Mouse (Mus musculus): ENCODE measurements around the gene AC124108.1. TPM values are rescaled to one million over a fixed set of nuclear protein-coding genes. Genes with fewer than 3 reads are reported as not detected.

The AC124108.1 gene
- total RNA-seq (2021): not detected
- long read RNA-seq, experiment 1: 0 reads
- long read RNA-seq, experiment 2: 0 reads

DNA sequence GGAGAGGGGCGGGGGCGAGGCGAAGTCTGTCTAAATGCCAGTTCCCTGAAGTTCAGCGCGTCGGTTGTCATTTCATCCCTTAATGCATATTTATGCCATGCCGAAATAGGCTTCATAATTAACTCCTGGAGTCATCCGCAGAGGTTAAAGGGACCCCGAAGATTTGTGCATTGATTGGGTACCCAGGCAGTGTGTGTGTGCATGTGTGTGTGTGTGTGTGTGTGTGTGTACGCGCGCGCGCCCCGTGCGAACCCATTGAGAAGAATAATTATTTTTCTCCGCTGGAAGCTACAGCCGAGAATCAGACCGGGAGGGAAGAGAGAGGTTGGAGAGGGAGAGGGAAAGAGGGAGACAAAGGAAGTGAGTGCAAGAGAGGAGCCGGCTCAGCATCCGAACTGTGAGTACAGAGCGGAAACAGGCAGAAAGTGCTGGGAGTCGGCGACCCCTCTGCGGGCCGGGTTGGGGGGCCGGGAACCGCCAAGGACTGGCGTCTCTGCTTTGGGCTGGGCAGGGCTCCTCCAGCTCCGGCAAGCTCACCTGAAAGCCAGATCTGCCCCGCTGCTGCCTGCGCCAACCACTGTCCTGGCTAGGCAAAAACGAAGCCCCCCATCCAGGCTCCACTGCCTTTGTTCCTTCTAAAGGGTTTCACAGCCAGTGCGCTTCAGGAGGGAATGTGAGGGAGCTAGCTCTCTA, at the start of gene AC124108.1, which contains the start of gene Lemd1:
Gene AC124108.1 (plus strand): TSS at position 365 of the 693 bp plus-strand sequence.
Gene Lemd1 (plus strand): TSS at position 339 of the 693 bp plus-strand sequence.
- H3K4me3 ChIP-seq: peak within 1 kb of the TSS; percentile 66
- intact Hi-C loops (cut with DNase I): no loop called here
- DNase-seq: no peak
- no peak within 1 kb of the TSS for H3K27ac ChIP-seq
- TF ChIP-seq CTCF (IDR thresholded peaks at IDR 0.05): no peak

DNA sequence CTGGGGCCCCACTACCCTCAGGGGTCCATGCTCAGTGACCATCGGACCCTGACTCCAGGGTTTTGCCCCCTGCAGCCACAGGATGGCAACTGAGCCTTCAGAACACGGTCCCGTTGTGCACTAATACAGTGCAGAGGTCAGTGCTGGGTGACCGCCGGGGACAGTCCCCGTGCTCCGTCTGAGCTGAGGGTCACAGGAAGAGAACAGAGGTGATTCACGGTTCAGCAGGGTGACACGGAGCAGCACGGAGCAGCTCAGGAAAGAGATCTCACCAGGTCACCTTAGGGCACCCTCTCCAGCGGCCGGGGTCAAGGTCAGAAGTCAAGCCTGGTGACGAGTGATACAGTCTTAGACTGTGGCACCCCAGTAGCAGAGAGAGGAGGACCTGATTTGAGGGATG, 49.5 kb upstream of the AC124108.1 start:
- intact Hi-C loops (cut with DNase I): no loop called here
- DNase-seq: no peak
- TF ChIP-seq CTCF (IDR thresholded peaks at IDR 0.05): no peak
- no peak overlapping the region for H3K27ac ChIP-seq
- no peak overlapping the region for H3K4me3 ChIP-seq

DNA sequence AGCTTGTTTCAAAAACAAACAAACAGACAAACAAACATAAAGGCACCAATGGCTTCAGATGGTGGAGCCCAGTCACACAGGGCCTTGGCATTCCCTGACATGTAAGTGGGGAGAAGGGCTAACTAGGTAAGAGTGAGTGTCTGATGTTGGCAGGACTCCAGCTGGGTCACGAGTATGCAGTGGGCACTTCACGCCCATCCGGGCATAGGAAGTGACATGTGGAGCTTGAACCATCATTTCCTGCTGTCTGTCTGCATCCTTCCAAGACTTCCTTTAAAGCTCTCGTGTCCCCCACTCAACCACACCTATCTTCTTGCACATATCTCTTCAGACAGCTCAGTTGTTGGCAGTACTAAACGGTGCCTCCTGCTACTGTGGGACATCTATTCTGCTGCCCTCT, 48.2 kb upstream of the AC124108.1 start:
- TF ChIP-seq CTCF (IDR thresholded peaks at IDR 0.05): no peak
- DNase-seq: no peak
- Histone ChIP-seq H3K27ac (no peak overlapping the region), H3K4me3 (no peak overlapping the region)
- intact Hi-C loops (cut with DNase I): no loop called here

DNA sequence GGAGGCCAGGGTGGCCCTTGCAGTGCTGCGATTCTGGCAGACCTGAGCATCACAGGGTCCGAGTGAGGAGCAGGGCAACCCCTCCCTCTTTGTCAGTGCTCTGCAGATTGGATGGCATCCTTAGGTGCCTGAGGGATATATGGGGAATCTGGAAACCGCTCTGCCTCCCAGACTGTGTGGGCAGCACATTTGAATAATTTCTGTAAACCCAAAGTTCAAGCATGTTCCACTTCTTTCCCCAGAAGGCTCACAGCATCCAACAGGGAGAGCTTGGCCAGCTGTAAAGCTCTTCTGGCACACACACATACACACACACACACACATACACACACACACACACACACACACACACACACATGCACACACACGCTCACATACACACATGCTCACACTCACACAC, 47.5 kb upstream of the AC124108.1 start:
- Histone ChIP-seq H3K4me3 (no peak overlapping the region), H3K27ac (no peak overlapping the region)
- TF ChIP-seq CTCF (IDR thresholded peaks at IDR 0.05): no peak
- intact Hi-C loops (cut with DNase I): no loop called here
- DNase-seq: no peak

DNA sequence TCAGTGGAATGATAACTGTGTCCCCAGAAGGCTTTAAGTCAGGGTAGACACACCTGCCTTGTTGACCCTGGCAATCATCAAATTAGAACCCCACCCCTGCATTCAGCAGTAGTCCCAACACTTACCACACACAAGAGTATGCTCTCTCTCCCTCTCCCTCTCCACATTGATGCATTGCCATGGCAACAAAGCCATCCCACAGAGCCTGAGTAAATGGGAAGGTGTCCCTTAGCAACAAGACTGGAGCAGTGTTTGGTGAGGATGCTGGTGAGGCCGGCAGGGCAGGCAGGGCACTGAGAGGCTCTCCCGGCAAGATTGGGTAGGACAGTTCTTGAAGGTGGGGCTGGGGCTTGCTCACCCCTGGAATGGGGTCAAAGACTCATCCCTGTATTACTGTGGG, 47.0 kb upstream of the AC124108.1 start:
- intact Hi-C loops (cut with DNase I): no loop called here

DNA sequence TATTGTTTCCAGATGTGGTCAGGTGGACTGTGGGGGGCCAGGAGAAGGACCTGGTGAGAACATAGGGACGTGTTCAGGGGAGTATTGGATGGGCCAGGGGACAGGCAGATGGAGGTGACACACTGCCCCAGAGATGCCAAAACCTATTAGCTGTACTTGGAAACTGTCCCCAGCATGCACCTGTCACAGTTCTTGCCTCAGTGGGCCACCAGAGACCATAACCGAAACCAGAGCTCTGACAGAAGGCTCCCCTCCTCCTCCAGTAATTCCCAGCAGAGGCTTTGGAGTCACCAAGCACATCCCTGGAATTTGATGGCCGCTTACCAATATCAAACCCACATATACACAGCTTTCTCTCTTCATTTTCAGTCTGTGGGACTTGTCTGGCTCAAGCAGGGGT, 46.4 kb upstream of the AC124108.1 start:
- no peak for DNase-seq
- H3K27ac ChIP-seq: no peak overlapping the region
- H3K4me3 ChIP-seq: no peak overlapping the region
- intact Hi-C loops (cut with DNase I): no loop called here
- no peak for TF ChIP-seq CTCF (IDR thresholded peaks at IDR 0.05)

More for the DNA sequence above, 47.0 kb upstream of the AC124108.1 start:
- Histone ChIP-seq H3K4me3 (no peak overlapping the region), H3K27ac (no peak overlapping the region)
- no peak for DNase-seq
- TF ChIP-seq CTCF (IDR thresholded peaks at IDR 0.05): no peak

DNA sequence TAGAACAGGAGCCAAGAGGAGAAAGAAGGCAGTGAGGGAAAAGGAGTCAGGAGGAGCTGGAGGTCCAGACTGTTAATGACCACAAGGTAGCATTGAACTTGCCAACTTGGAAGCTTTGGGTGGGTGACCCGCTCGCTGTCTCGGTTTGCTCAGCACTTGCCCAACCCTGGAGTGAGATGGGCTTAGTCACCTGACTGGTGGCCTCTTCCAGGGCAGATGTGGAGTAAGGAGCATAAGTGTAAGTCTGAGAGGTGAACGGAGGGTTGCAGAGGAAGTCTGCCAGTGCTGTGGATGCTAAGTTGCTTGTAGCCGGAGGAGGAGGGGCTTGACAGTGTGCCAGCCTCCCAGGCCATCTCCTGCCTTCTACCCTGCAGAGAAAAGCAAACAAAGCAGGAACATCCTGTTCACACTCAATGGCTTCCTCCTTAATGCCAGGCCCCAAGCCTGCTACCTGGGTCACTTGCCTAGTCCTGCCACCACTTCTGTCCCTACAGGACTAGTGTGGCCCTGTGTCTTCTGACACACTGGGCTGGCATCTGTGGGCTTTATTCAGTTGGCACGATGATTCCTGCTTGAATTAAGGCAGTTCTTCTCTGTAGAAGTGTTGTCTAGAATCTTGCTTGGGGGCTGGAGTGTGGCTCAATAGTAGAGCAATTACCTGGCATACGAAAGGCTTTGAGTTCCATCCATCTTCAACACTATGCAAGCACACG, 45.1 kb upstream of the AC124108.1 start:
- intact Hi-C loops (cut with DNase I): no loop called here
- TF ChIP-seq CTCF (IDR thresholded peaks at IDR 0.05): no peak
- no peak overlapping the region for H3K4me3 ChIP-seq

DNA sequence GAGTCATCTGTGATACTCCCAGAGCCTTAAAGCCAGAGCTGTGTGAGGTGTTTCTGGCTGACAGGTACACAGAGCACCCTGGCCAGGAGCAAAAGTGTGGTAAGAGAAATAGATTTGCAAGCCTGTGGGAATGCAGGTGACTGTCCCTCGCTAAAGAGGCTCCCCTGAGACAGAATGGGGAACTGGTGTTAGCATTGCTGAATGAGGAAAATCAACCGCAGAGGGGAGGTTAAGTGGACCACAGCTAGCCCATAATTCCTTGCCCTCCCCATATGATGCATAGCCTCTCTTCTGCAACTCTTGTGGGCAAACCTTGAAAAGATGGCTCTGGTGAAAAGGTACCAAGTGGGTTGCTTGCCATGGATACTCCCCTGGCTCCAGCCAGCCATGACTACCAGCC, 41.8 kb upstream of the AC124108.1 start:
- H3K27ac ChIP-seq: no peak overlapping the region
- no peak for TF ChIP-seq CTCF (IDR thresholded peaks at IDR 0.05)
- no peak for DNase-seq
- H3K4me3 ChIP-seq: no peak overlapping the region
- intact Hi-C loops (cut with DNase I): no loop called here

More for the DNA sequence above, 45.1 kb upstream of the AC124108.1 start:
- no peak overlapping the region for H3K27ac ChIP-seq
- DNase-seq: no peak

DNA sequence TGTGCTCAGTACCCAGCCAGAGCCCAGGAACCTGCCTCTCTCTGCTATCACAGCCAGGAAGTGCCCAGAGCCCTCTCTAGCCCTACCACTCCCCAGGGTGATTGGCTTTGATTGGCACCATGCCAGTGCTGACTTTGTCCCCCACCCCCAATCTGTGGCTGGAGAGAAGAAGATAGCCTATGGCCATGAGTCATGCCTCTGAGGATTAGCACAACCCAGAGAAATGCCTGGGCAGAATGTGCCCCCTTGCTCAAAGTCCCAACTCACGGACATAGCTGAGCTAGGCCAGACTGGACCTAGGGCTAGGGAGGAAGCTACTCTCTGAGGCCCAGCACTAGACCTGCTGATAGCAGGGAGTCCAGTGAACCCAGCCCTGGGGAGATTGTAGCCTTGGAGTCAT, 41.1 kb upstream of the AC124108.1 start:
- H3K27ac ChIP-seq: no peak overlapping the region
- no peak for DNase-seq
- no peak for TF ChIP-seq CTCF (IDR thresholded peaks at IDR 0.05)

DNA sequence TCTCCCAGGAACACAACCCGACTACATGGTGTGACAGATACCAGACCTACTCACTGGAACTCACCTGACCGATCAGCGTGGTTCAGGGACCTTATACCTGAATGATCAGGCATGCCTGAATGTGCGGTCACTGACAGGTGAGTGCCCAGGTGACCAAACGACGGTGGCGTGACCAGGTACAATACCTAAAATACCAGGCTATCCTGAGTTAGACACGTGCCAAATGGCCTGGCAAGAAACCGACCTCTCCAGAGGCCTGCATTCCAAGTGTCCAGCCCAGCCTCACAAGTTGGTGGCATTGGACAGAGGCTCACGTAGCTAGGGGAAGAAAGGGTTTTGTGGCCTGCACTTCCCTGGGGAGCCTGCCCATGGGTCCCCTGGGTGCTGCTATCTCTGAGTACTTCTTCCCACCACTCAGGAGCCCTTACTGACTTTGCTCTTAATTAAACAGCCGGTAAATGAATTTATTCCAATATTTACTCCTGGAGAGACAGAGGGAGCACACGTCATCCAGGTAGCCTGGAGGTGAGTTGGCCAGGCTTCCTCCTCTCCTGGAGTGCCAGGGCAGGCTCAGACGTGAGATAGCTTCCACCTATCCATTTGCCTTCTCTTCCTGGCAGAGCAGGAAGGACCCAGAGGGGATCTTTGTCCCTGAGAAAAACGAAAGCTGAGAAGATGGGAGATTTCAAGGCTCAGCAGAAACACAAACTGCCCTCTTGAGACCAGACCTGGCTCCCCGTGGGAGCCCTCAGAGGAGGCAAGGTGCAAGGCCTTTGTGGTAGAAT, 40.2 kb upstream of the AC124108.1 start:
- DNase-seq: no peak
- intact Hi-C loops (cut with DNase I): no loop called here
- no peak overlapping the region for H3K27ac ChIP-seq
- no peak overlapping the region for H3K4me3 ChIP-seq
- no peak for TF ChIP-seq CTCF (IDR thresholded peaks at IDR 0.05)

More for the DNA sequence above, 41.1 kb upstream of the AC124108.1 start:
- intact Hi-C loops (cut with DNase I): no loop called here
- H3K4me3 ChIP-seq: no peak overlapping the region

DNA sequence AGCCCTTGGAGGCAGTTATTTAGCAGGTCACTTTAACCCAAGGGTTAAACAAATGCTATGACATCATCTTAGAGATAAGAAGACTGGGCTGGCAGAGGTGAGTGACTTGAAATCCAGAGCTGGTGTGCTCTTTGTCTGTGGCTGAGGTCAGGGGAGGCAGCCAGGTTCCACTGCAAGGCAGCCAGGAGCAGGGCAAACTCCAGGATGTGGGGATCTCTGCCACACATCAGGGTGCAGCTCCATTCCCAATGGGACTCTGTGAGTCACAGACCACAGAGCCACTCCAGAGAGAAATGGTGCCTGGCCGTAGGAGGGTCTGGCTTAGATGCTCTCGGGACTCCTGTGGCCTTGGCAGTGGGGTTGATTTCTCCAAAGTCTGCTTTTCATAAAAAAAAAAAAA, 39.3 kb upstream of the AC124108.1 start:
- TF ChIP-seq CTCF (IDR thresholded peaks at IDR 0.05): no peak
- intact Hi-C loops (cut with DNase I): no loop called here
- Histone ChIP-seq H3K27ac (no peak overlapping the region), H3K4me3 (no peak overlapping the region)
- DNase-seq: no peak

DNA sequence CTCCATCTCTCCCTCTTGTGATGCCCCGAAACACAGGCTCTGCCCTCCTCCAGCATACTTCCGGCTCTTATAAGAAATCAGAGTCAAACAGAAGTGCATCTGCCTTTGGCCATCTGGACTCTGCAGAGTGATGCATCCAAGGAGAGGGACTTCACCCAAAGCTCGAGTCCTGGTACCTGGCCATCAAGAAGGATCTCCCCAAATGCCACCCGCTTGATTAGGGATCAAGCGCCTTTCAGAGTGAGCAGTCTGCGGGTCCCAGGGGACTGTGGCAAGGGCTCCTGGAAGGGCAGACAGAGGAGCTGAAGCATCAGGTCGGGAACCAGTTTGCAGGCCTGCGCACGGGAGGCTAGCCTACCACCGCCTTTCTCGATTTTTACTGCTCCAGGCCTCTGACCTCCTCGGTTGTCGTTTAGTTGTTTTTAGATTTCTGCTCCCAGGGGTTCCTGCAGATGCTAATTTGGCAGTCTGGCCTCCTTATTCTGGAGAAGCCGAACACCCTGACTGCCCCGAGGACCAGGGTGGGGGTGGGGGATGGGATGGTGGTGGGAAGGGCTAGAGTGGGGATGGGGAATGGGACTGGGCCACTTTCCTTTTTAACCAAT, 38.1 kb upstream of the AC124108.1 start:
- peak overlapping the region; percentile 63; the same call in 1 of the 2 replicates for H3K27ac ChIP-seq
- DNase-seq: no peak
- intact Hi-C loops (cut with DNase I): loop anchor here (1.0 kb wide), 1 partner anchor 28 kb away; no protein-coding TSS in a partner anchor

More for the DNA sequence above, 38.1 kb upstream of the AC124108.1 start:
- no peak for TF ChIP-seq CTCF (IDR thresholded peaks at IDR 0.05)
- peak overlapping the region; percentile 23 for H3K4me3 ChIP-seq
